Comparison of ENCODE assay signal across 19 mouse cellular contexts in genomic region chr7:83459520-83459919, GRCm38 (mm10).
DNase-seq lines count a peak whose midpoint lies in the region; ATAC-seq lines count a peak whose summit lies in the region.
"Had no signal": no experiment of that assay in that cellular context is flagged by ENCODE, and none has a peak within 500 bp of the region (broad histone marks: within the 10 kb centered on the region; RNA-seq: fewer than 3 reads in every experiment).

No protein-coding gene starts in this region.

- no peaks in the 10 kb centered on the region for H3K36me3 ChIP-seq in heart, embryonic 13.5 days
- H3K36me3 ChIP-seq in heart, embryonic 10.5 days, result no peaks in the 10 kb centered on the region
- no peaks in the 10 kb centered on the region for H3K36me3 ChIP-seq in embryonic facial prominence, embryonic 10.5 days (replicated peaks)
- H3K36me3 ChIP-seq: neural tube, embryonic 15.5 days had no signal

- ATAC-seq in heart, embryonic 13.5 days (ENCODE audit: extremely low read depth, insufficient number of reproducible peaks, low FRiP score, low TSS enrichment), result no peak
- ATAC-seq: activated CD4-positive, CD25-positive, alpha-beta regulatory T cell, adult 4 months; forebrain, embryonic 13.5 days had no signal

- no peaks in the 10 kb centered on the region for H3K9me3 ChIP-seq in heart, embryonic 13.5 days
- H3K9me3 ChIP-seq in heart, embryonic 10.5 days, result no peaks in the 10 kb centered on the region
- H3K9me3 ChIP-seq in embryonic facial prominence, embryonic 10.5 days, result no peaks in the 10 kb centered on the region
- H3K9me3 ChIP-seq: forebrain, embryonic 13.5 days; neural tube, embryonic 15.5 days had no signal

- no peaks in the 10 kb centered on the region for H3K27me3 ChIP-seq in heart, embryonic 13.5 days (replicated peaks)
- H3K27me3 ChIP-seq in heart, embryonic 10.5 days (ENCODE audit: insufficient read depth, poor library complexity, severe bottlenecking), result no peaks in the 10 kb centered on the region
- H3K27me3 ChIP-seq in embryonic facial prominence, embryonic 10.5 days (replicated peaks; ENCODE audit: low read depth, poor library complexity, severe bottlenecking), result no peaks in the 10 kb centered on the region
- H3K27me3 ChIP-seq: forebrain, embryonic 13.5 days; neural tube, embryonic 15.5 days had no signal

- no peak overlapping the region for H3K4me2 ChIP-seq in heart, embryonic 13.5 days
- H3K4me2 ChIP-seq: forebrain, embryonic 13.5 days; midbrain, embryonic 11.5 days; neural tube, embryonic 15.5 days had no signal

- no peak for DNase-seq in heart, embryonic 10.5 days (ENCODE audit: low spot score)
- no peak for DNase-seq in embryonic facial prominence, embryonic 10.5 days (ENCODE audit: low spot score)
- DNase-seq in forelimb bud, embryonic 11.5 days (ENCODE audit: low read depth, low spot score), result peak; percentile 85
- peak; percentile 80 for DNase-seq in mesoderm, embryonic 11.5 days (ENCODE audit: low read depth, low spot score)
- DNase-seq in urinary bladder, adult 18-20 months (ENCODE audit: low spot score in 2 of 2), result no peak
- no peak for DNase-seq in kidney, adult 11 months
- DNase-seq in layer of hippocampus, postnatal 14 days (ENCODE audit: low spot score in 2 of 2), result no peak
- DNase-seq: adrenal gland, postnatal 14 days; cerebellum, adult 18-20 months; heart, postnatal 4 days; lung, adult 2 months; lung, postnatal 36 days; thymus, adult 18-20 months had no signal

- 0 out of 2 replicates have a peak overlapping the region, but pooled peaks have one; percentile 12 for H3K27ac ChIP-seq in heart, embryonic 13.5 days (replicated peaks)
- H3K27ac ChIP-seq in heart, embryonic 10.5 days, result no peak overlapping the region
- H3K27ac ChIP-seq in embryonic facial prominence, embryonic 10.5 days (replicated peaks), result peak overlapping the region; percentile 81
- H3K27ac ChIP-seq: forebrain, embryonic 13.5 days; neural tube, embryonic 15.5 days had no signal

- H3K4me1 ChIP-seq in heart, embryonic 13.5 days, result no peaks in the 10 kb centered on the region
- no peaks in the 10 kb centered on the region for H3K4me1 ChIP-seq in heart, embryonic 10.5 days
- H3K4me1 ChIP-seq in embryonic facial prominence, embryonic 10.5 days, result peaks cover 31% of the 10 kb centered on the region
- H3K4me1 ChIP-seq: forebrain, embryonic 13.5 days; neural tube, embryonic 15.5 days had no signal

- no peak overlapping the region for H3K9ac ChIP-seq in heart, embryonic 13.5 days
- H3K9ac ChIP-seq: forebrain, embryonic 13.5 days; neural tube, embryonic 15.5 days had no signal

- 60% methylated on average over 3 of the region's 3 CpGs for WGBS in heart, embryonic 13.5 days
- 62% methylated on average over 3 of the region's 3 CpGs for WGBS in heart, embryonic 10.5 days
- 31% methylated on average over 3 of the region's 3 CpGs for WGBS in embryonic facial prominence, embryonic 10.5 days

- H3K4me3 ChIP-seq in heart, embryonic 13.5 days, result no peak overlapping the region
- H3K4me3 ChIP-seq in heart, embryonic 10.5 days, result no peak overlapping the region
- no peak overlapping the region for H3K4me3 ChIP-seq in embryonic facial prominence, embryonic 10.5 days
- H3K4me3 ChIP-seq: forebrain, embryonic 13.5 days; myocyte; neural tube, embryonic 15.5 days had no signal

Comparison
In these comparisons a context has a peak if more than half of its experiments do, and no peak if none do; other contexts are left out.
1. DNase-seq: peak in forelimb bud, embryonic 11.5 days (single experiment) and mesoderm, embryonic 11.5 days (single experiment); none in heart, embryonic 10.5 days (single experiment), embryonic facial prominence, embryonic 10.5 days (single experiment), urinary bladder, adult 18-20 months (0 of 2), kidney, adult 11 months (single experiment) and layer of hippocampus, postnatal 14 days (0 of 2).